Mouse (Mus musculus) CD4-positive helper T cell, adult 2 months (primary cell): Measurements from ENCODE around the gene Stx8.
A peak's percentile ranks its signal among the peaks of the same experiment; 100 is the strongest.

Experiments
- DNase-seq: peaks from one replicate; pipeline ENCODE4 v3.0.0-alpha.2; 2012; ENCODE audit warnings: low read depth, missing footprints, low spot score

The Stx8 gene

DNA sequence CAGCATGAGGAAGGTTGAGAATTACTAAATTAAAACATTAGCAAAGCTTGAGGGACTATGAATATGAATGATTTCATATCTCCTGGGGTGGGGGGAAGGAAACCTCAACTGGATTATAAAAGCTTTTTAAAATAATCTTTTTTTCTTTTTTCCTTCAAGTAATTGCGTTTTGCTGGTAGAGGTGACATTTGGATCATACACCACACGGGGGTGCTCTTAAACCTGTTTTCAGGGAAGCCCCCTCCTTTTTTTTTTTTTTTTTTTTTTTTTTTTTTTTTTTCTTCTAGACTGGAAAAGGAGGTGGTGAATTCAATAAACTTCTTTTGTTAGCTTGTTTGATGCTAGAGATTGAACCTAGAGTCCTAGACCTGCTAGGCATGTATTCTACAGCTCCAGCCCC is 9.3 kb downstream of the Stx8 start:
- DNase-seq: peak; percentile 55

DNA sequence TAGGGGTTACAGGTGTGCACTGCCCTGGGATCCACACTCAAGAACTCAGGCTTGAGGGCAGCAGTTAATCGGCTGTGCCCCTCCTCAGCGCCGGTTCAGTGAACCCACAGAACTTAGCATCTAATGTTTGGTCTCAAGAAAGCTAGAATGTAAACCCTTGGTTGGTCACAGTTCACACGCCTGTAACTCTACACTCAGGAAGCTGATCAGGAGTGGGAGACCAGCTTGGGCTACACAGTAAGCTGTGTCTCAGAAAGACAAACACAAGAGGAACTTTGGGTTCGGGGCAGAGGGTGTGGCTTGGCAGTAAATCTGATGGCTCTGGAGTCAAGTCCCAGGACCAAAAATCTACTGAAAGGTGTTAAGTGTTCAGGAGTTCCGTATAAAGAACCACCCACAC is 17.6 kb downstream of the Stx8 start:
- DNase-seq: no peak

DNA sequence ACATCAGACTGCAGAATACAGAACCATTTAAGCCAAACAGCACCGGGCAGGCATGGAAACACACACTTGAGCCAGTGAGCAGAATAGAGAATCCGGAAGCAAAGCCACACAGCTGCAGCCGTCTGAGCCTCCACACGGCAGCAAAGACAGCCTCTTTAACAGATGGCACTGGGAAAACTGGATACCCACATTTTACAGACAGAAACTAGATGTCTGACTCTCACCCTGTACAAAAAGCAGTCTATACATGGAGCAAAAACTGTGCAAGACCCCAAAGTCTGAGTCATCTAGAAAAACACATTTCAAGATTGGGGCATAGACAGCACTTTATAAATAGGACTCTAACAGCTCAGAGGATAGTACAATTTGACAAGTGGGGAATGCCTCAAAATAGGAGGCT is 25.2 kb downstream of the Stx8 start:
- DNase-seq: no peak

DNA sequence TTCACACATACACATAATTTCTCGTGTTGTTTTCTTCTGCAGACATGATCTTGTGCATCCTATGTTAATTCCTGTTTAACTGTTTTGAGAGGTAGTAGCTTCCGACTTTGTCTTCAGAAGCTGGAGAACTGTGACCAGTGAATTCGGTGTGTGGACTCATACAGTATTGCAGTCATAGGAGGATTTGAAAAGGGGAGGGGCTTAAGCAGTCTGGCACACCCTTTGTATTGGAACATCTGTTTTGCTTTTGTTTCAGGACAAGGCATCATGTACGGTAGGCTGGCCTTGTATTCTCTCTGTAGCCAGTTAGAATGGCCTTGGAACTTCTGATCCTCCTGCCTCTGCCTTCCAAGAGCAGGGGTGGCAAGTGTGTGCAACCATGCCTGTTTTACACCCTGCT is 30.0 kb downstream of the Stx8 start:
- DNase-seq: no peak

DNA sequence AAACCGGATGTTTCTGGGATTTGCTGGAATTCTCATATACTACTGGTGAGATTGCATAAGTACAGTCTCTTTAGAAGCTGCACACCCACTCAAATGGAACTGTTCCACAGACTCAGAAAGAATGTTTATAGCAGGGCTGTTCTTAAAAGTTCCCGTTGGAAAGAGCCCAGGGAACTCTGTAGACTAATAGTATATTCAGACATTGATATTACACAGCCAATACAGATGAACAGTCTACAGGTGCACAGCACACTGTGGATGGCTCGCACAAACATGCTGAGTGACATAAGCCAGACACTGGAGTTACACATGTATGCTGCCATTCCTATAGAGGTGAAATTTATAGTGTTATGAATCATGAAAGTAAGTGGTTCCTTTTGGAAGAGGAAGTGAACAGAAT is 32.9 kb downstream of the Stx8 start:
- no peak for DNase-seq

DNA sequence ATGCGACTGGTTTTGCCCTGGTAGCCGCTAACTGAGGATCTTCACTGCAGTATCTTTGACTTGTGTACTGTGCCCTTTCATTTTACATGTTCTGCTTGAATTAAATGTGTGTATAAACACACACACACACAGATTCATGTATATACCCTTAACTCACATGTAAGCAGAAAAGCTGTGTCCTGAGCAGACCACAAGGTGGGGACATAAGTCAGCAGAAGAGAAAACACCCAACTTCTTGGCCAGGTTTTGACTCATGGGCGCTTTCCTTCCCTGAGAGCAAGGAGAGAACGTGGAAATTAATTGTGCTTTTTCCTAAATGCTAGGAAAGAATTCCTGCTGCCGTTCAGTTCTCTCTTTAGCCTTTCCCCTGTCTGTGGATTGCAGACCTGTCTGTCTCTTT is 33.6 kb downstream of the Stx8 start:
- no peak for DNase-seq

DNA sequence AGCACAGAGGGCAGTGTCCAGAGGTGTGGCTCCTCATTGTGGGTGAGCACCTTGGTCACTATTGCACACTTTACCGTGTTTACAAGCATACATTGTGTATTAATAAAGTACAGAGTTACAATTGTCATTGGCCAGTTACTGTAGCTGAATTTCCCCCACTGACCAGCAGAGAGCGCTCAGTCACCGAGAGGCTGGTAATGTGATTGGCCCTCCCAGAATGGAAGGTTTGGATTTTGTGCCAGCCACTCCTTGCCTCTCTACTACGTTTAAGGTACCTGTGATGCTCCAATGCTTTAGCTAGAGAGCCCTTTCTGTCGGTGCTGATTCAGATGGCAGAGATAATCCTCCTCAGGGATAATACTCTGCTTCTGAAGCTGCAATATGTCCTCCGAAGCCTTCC is 38.2 kb downstream of the Stx8 start:
- peak; percentile 28 for DNase-seq

DNA sequence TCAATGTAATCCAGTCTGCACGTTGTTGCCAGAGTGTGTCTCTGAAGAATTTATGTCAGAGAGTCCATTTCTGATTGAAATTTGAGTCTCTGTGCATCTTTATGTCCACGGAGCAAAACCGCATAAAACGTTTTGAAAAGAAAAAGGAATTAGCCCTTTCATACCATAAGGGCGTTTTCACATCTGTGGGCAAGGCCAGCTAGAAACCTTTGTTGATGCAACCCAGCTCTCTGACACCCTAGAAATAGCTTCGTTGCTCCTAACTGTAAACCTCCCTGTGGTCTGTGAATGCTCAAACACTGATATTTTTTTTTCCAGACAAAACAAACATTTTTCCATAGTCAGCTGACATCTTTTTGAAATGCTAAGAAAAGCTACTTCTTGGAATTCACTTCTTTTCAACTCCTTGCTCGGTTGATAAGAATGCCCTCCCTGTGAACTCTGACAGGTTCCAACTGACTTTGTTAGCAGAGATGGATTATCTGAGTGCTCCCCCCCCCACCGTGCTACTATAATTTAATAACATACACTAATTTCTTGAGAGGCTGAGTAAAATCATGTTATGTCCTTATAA is 40.3 kb downstream of the Stx8 start:
- no peak for DNase-seq

DNA sequence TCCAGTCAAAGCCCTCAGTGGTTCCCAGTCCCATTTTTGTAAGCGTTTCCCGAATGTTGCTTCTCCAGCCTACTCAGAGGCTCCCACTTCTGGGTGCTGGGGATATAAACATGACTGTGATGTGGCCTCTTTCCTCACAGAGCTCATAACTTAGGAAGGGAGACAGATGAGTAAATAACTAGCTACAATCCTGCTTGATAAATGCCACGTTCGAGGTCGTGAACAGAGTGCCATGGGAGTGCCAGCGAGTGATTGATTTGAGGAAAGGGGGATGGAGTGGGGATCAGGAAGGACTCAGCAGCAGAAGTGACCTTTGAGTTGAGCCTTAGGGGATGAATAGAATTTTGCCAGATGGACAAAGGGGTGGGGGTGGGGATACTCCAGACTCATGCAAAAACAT is 41.7 kb downstream of the Stx8 start:
- no peak for DNase-seq

DNA sequence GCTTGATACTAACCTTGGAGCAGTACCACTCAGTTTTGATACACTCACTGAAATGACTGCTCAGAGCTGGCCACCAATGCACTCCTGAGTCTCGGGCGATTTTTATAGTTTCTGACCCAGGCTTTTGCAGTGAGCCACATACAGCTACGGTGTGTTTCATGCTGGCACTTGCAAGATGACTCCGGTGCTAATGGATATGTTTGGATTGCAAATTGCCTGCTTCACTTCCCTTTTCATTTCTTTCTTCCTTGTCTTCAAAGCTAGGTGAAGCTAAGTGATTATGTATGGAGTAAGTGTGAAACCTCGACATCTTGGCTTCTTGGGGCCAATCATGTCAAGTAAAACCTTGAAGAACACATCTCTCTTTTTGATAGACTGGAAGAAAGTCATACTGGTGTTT is 43.4 kb downstream of the Stx8 start:
- no peak for DNase-seq

DNA sequence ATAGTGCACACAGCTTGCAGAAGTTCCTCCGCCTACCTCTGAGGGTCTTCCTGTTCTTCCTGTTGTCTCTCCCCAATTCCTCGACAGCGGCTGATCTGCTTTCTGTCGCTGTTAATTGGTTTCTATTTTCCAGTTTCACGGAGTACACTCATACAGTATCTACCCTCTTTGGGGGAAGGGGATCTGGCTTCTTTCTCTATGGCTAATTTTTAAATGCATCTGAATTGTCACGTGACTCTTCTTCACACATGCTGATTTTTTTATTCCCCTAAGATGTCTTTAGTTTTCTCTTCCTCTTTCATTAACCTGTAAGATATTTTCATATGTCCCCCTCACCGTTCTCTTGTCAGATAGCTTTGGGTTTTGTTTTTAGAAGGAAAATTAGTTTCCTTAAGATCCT is 46.2 kb downstream of the Stx8 start:
- DNase-seq: no peak

DNA sequence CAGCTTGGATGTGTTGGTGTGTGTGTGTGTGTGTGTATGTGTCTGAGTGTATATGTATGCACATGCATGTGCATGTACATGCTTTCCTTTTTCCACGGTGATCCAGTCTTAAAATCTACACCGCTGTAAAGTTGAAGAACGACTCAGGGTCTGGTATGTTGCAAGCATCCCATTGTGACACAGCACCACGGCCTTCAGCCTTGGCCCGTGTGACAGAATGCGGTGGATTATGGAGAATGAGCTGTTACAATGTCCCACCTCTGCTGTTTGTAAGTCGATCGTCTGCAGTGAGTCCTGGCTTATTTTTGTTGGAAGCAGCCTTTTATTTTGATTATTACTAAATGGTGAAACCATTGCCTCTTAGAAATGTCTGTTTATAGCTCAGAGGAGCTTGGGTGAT is 52.2 kb downstream of the Stx8 start:
- DNase-seq: no peak

DNA sequence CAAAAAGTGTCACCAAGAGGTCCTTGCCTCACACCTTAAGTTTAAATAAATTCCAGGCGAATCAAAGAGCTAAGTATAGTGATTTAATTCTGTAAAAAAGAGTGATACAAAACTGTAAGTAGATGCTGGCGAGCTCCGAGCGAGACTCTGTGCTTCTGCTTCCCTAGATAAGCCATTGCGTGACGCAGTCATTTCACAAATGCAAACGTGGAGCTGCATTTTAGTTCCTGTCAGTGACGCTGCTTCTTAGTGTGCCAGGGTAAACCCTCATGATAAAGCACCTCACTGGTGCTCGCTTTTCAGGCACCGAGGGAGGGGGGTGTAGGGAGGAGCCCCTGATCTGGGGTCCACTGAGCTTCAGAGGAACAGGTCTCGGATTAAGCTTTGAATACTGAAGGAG is 53.2 kb downstream of the Stx8 start:
- DNase-seq: no peak

DNA sequence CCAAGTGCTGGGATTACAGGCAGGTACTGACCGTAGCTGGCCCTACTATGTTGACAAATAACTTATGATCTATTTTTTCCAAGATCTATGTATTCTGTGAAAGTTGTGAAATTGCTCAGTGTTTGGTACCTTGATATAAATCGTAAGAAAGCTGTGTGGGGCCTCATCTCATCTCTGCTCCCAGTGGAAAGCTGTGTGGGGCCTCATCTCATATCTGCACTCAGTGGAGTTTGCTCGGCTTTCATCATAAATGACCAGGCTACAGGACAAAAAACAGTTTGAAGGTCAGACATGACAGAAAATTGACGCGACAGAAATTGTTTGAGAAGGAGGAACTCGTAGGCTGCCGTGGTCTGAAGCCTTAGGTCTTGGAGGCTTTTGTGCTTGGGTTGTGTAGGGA is 56.0 kb downstream of the Stx8 start:
- DNase-seq: no peak

DNA sequence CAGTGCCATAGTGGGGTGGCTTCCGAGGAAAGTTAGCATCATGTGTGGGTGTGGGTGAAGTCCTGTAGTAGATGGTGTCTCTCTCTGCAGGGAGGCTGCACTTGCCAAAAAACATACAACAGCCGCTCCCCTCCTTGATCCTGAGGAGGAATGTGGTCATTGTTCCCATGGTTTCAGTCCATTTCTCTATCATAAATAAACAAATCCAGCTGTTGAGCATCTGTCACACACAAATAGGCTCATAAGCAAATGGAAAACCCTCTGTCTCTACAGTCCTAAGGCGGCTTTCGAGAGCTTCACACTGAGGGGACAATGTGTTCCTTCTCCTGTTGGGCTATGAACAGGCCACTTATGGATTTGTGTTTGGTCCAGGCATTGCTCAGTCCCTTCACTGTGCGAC is 56.9 kb downstream of the Stx8 start:
- no peak for DNase-seq

DNA sequence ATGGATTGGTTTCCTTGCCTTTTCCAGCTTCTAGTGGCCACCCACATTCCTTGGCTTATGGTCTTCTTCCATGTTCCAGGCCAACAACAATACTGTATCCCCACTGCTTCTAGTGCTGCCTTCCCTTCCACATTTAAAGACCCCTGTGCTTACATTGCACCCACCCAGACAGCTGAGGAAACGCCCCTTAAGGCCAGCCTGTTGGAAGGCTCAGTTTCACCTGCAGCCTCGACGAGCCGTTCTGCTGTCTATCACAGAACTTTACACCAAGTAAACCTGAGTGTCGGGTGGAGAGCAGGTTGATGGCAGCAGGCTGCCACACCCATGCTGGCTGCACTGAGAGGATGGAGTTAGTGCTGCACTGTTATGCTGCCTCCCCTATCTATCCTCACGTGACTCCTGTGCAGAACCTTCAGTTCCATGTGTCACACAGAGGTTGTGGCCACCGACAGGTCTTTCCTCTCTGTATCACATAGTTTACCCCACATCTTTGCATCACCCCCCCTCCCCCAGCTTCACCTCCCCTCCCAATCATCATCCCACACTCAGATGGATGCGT is 57.9 kb downstream of the Stx8 start:
- DNase-seq: no peak

DNA sequence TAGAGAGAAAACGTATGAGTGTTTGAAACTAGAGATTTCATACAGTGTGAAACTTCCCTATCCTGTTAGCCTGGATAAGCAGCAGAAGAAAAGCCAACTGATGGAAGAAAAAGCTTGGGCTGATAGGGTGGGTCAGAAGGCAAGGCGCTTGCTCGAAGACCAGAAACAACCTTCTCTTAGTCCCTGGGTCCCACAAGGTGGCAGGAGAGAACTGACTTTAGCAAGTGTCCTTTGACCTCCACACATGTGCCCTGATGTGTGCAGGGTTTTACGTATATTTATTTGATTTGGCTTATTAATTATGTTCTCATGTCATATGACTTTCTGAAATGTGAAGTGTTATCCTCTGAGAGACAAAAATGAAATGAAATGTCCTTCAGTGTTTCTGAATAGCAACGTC is 60.6 kb downstream of the Stx8 start:
- no peak for DNase-seq

DNA sequence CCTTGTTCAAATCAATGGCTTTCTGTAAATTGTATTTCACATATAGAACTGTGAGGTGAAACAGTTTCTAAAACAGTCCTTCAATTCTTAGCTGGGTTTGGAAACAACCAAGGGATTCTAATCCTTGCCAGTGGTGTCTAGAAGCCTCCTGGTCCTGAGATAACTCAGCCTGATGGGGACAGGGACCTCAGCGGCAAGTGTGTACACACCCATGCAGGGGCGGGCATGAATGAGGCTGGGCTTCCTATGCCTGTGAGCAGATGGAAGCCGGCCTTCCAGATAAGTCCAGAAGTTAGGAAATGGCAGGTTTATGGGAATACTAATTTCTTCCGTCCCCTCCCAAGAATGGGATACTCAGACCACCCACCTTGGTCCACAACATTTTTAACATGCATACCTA is 63.1 kb downstream of the Stx8 start:
- no peak for DNase-seq

DNA sequence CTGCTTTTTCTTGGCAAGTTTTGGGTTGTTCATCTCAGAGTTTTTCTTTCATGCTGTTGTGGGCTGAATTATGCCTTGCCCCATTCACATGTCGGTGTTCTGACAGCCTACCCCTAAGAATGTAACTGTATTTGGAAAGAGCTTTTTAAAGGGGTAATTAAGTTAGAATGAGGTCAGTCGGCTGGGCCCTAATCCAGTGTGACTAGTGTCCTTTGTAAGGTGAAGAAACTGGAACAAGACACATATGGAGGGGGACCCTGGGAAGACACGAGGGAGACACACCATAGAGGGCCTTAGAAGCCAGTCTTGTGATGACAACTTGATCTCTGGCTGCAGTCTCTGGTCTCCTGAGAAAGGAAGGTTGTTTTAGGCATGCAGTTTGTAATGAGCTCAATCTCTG is 63.9 kb downstream of the Stx8 start:
- no peak for DNase-seq

DNA sequence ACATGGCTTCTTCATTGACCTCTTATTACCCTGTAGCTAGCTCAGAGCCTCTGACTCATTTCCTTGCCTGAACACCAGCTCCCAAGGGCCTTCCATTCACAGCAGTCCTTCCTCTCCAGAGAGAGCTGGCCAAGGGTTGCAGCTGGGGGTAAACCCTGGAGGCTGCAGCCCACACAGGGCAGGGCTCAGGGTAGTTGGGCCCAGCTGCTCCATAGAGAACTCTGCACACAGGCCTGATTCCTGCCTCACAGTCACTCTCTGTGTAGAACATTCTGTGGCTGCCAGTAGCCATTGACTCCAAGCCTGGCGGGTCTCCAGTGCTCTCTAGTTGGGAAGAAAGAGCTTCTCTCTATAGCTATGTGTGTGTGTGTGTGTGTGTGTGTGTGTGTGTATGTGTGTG is 64.8 kb downstream of the Stx8 start:
- no peak for DNase-seq

DNA sequence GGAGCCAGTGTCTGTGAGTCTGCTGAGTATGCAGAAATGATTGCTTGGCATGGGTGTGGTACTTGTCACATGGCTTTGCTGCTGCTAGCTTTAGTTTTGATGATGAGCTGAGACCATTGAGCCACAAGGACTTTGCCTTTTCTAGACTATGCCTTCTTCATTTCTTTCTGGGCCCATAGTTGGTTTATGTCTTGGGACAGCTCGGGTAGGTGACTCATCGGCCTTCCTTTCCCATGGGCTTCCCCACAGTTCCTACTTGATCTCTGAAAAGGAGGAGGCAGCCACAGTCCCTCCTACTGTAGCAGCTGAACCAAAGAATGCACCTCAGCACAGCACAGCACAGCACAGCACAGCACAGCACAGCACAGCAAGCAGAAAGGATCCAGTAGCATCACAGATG is 66.5 kb downstream of the Stx8 start:
- no peak for DNase-seq

DNA sequence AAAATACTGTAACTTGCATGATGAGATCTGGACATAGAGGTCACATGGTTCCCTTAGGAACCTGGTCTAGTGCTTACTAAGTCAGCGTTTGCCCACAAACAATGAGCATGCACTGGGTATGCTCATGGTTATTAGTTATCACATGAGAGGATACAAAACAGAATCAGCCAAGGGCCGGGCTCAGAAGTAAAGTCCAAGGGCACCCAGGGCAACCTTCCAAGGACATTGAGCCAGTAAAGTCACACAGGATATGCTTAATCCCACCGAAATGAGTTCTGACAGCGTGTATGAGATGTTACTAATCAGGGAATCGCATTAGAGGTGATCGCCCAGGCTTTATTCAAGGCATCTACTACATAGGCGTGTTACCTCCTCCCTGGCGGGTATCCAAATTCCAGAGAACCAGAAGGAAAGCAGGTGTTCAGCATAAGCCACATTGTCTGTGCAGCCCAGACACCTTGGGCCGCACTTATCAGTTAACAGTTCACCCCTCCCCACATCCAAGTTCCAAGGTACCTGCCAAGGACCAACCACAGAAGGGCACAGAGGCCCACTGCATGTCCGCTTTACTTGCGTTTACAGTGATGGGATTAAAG is 67.4 kb downstream of the Stx8 start:
- DNase-seq: no peak

DNA sequence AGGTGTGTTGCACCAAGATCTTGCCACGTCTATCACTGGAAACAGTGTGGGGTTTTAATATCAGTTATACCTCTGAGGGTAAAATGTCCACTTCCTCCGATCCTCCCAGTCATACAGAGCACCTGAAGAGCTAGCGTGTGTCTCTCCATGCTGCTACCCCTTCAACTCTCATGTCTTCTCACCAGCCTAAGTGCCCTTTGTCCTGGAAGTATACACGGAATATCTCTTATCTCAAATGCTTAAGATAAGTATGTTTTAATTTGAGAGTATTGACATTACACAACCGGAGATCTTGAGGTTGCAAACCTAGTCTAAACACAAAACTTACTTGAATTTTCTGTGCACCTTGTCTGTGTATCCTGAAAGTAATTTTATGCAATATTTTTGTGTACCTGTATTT is 68.4 kb downstream of the Stx8 start:
- no peak for DNase-seq

DNA sequence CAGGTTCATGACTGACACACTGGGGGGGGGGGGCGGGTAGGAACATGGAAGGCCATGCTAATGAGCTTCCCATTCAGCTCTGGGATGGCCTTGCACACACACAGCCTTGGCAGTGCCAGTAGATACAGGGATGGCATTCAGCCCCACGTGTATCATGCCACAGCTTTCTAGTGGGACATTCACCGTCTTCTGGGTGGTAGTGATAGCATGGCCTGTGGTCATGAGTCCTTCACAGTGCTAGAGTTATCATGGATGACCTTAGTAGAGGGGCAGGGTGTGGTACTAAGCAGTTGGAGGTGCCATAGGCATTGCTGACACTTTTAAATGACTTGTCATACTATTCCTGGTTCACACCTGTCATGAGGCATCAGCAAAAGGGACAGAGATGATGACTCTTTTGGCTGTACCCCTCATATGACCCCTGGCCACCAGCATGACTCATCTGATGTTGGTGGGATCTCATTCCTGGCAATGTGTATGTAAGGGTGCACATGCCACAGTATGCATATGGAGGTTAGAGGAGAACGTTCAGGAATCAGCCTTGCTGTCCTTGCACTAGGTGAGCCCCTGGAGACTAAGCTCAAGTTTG is 69.4 kb downstream of the Stx8 start:
- DNase-seq: no peak
